Mouse (Mus musculus) embryo, embryonic 9.5 days (tissue): ENCODE measurements around the gene Samd10.

ENCODE experiments used
- DNase-seq: peaks from one replicate; pipeline ENCODE4 v3.0.0-alpha.2; 2017; ENCODE audit errors: extremely low spot score

Gene Samd10

DNA sequence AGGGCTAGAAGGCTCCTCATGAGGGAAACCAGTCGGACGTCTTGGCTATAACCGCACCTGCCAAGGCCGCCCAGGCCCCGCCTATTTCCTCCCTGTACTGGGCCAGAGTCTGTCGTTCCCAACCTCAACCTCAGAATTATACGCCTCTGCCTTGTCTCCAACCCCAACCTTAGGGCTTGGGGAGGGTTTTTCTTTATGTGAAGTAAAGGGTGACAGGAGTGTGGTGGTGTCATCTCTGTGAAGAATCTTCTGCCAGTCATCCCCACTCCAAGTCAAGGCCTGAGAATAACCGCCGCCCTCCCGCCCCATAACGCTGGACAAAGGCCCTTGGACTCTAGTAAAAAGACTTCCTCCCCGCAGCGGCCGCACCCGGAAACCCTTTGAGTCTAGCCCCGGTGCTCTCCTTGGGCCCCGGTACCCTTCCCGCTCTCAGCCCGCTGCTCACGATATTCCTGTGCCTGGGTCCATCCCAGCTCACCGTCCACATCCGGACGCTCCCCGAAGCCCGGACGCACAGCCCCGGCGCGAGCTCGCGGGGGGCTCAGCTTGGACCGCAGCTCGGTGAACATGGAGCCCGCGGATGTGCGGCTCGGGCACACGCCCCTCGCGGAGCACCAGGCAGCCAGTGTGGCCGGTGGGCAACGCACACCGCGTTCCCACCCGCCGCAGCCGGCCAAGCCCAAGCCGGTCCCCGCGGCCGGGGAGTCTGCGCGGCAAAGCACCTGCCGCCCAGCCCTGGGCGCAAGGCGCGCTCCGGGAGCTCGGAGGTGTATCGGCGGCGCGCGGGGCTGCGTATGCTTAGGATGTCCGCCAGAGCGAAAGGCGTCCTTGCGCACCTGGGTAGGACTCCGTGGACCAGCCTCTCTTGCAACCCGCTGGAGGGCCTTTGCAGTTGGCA, at the start of gene Samd10:
Samd10 (minus strand) TSS at position 759 of the 898 bp plus-strand sequence.
- peak; percentile 53 for DNase-seq

- DNase-seq, result no peak
Measured at GRCm38 (mm10) chr2:181646626-181647472, 47.8 kb upstream of the Samd10 start.

GRCm38 (mm10) chr2:181645666-181646065, 46.7 kb upstream of the Samd10 start:
- no peak for DNase-seq

GRCm38 (mm10) chr2:181644361-181644760, 45.3 kb upstream of the Samd10 start:
- DNase-seq, result peak; percentile 39

- no peak for DNase-seq
Measured at GRCm38 (mm10) chr2:181635865-181636264, 36.9 kb upstream of the Samd10 start.

GRCm38 (mm10) chr2:181632624-181633023, 33.6 kb upstream of the Samd10 start:
- DNase-seq, result no peak

GRCm38 (mm10) chr2:181628471-181628870, 29.5 kb upstream of the Samd10 start:
- no peak for DNase-seq

DNA sequence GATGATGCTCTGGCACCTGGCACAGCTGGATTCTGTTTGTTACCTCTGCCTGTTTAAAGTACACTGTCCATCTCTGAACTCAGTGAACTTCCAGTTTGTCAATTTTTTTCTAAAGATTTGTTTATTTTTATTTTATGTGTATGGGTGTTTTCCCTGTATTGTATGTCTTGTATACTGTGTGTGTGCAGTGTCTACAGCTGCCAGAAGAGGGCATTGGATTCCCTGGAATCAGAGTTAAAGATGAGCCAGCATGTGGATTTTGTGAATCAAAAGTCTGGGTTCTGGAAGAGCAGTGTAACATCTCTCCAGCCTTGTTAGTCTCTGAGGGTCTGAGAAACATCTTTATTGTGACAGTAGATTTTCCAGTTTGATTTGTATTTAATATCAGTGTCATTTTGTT, 24.4 kb upstream of the Samd10 start:
- DNase-seq, result no peak

GRCm38 (mm10) chr2:181618761-181619495, 19.9 kb upstream of the Samd10 start:
- no peak for DNase-seq

GRCm38 (mm10) chr2:181602367-181602766, 3.4 kb upstream of the Samd10 start:
- DNase-seq, result no peak

DNA sequence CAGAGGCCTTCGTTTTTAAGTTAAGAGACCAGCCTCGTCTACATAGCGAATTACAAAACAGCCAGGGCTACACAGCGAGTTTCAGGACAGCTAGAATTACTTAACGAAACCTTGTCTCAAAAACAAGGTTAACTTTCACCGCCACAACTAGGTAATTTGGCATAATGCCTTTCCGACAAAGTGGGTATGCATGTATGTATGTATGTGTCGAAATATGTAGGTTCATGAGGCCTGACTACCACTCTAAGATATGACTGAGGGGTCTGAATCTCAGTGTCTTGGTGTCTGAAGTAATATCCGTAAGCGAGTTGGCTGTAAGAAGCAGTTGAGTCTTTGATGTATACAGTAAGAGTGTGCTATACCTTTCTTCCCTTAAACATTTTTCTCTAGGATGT, 2.7 kb upstream of the Samd10 start:
- DNase-seq, result no peak

DNA sequence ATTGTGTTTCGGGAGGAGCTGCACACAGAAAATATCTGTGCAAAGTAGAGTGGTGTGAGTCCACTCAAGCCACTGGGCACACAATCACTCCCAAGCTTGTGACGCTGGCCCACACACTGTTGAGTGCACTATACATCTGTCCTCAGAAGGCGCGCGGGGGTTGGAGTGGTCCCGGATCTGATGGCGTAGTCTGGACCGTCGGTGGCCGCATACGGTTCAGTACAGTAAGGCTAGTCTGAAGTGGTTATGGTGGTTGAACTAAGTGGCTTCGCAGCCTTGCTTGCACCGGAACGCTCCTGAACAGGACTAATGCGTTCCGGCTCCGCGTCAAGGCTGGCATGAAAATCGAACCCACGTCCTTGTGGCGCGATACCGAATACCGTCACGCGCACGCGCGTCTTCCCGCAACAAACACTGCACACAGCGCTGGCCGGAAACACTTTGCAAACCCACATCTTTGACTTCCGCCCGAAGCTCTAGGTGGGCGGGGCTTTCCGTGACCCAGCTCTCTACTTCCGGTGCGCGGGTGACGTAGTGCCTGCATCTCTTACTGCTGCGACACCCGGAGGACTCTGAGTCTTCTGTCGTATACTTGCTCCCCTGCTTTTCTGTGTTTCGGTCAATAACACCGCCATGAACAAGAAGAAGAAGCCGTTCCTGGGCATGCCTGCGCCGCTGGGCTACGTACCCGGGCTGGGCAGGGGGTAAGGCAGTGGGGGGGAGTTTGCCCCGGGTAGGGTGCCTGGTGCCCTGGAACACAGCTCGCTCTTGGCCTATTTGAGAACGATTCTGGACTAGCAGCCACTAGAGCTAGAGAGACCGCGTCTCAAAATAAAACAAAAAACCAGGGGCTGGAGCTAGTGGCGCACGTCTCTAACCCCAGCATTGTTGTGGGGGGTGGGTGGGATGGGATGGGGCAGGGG, 2.1 kb upstream of the Samd10 start:
- peak; percentile 96 for DNase-seq

DNA sequence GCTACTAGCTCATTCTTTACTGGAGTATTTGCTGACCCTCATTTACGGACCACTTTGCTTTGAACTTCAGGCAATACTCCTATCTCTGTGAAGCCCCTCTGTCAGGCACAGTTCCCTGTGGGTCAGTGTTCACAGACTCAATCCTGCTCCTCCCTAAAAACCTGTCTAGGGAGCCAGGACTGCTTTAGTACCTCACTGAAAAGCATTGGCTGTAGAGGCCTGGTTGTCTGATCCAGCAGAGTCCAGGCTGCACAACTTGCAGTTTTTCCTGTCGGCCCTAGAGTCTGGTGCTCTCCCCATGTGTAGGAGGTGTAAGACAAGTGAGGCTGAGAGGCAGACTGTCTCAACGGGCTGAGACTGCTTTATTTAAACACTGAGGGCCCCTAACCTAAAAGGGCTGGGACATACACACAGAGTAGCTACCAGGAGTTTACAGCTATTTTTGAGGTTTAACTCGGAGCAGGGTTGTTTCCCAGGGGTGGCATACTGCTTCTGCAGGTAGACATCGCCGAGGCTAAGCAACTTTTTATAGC, 1.3 kb upstream of the Samd10 start:
- DNase-seq, result no peak

GRCm38 (mm10) chr2:181597378-181598061, 1.5 kb downstream of the Samd10 start:
- DNase-seq, result no peak

DNA sequence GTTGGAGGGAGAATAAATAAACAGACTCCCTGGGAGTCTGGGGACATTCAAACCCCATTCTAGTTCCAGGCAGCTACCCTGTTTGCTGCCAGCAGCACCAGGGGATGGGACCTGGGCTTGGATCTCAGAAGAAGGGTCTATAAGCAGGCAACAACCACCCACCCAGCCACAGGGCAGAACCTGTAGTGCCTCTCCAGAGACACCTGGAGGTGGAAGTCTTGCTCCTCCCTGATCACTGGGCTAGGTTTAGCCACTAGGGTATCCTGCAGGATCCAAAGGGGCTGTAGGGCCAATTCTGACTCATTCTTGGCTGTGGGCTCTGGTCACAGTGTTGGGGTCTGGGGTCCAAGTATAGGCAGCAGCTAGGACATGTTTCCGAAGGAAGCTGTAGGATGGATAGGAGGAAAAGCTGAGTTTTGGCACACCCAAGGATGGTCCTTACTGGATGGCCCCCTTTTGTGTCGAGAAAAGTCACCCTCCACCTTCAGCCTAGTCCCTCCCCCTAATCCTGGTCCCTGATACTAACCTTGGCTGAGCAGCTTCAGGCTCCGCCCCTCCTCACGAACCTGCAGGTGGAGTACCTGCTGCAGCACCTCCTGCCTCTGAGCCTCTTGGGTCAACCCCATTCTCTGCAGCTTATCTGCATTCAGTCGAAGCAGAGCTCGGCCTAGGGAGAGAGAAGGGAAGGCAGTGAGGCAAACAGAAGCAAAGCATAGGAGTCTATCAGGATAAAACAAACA, 2.6 kb downstream of the Samd10 start:
- no peak for DNase-seq

- no peak for DNase-seq
Measured at GRCm38 (mm10) chr2:181594946-181595696, 3.9 kb downstream of the Samd10 start.

GRCm38 (mm10) chr2:181593937-181594336, 5.1 kb downstream of the Samd10 start:
- no peak for DNase-seq

DNA sequence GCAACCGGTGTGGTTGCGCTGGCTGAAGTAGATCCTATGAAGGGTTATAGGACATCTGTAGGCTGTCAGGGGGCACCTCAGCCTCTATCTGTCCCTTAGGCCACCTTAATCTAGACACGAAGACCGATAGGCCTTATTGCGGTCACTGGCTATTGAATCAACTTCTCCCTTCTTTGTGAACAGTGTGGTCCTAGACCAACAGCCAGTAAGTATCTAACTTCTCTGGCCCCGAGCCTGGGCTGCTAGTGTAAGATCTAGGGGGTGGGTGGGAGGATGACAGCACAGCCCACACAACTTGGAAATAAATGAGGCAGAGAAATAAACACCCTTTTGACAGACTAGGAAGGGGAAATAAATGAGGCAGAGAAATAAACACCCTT, 6.0 kb downstream of the Samd10 start:
- DNase-seq, result no peak
